Mouse (Mus musculus) heart, adult 2 months (tissue): Measurements from ENCODE around the gene Ccdc105.

Experiments
- CTCF ChIP-seq: fragments of 200-600 bp; IDR thresholded peaks from 2 replicates; pipeline ENCODE4 v1.8.1; 2022; ENCODE audit warnings: antibody characterized with exemption, mild to moderate bottlenecking, moderate library complexity
- EP300 ChIP-seq: fragments of 200-500 bp; IDR thresholded peaks from 2 replicates; pipeline ENCODE4 v1.6.1; 2011; ENCODE audit warnings: low read depth, low read length, control low read depth; ENCODE audit not compliant: insufficient read depth
- POLR2A ChIP-seq: fragments of 200-500 bp; IDR thresholded peaks from 2 replicates; pipeline ENCODE4 v1.6.1; 2011; ENCODE audit warnings: mild to moderate bottlenecking, low read depth, low read length, control low read depth; ENCODE audit not compliant: insufficient read depth

DNA sequence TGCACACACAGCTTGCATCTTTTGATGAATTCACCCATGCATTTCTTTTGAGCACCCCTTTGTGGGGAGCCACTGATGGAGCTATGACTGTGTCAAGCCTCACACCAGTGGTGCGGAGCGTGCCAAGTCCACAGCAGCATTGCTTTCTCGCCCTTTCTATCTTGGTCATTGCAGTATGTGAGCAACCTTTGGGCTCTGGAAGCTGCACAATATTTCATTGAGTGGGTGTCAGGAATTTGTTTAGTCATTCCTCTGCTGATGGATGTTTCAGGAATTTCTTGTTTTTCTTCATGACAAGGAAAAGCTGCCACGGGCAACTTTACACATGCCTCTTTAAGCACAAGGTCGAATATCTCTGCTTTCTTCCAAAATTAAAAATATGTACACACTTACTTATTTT is 30.8 kb downstream of the Ccdc105 start:
- no peak for TF ChIP-seq POLR2A
- TF ChIP-seq CTCF: no peak
- TF ChIP-seq EP300: no peak
